Mouse (Mus musculus) lung, embryonic 14.5 days (tissue): ENCODE results near the gene Col8a2. TPM values are rescaled to one million over a fixed set of nuclear protein-coding genes. Genes with fewer than 3 reads are reported as not detected.

Experiments used
- ATAC-seq: fragments of 200-750 bp; cut with Nextera tagmentation; 2 replicates; pipeline ENCODE4 v1.8.0; 2017; ENCODE audit warnings: mild to moderate bottlenecking, moderate TSS enrichment, moderate library complexity; ENCODE audit not compliant: insufficient read depth
- DNase-seq: peaks from one replicate; pipeline ENCODE4 v3.0.0-alpha.2; 2015
- H3K27ac ChIP-seq: fragments of 300-500 bp; sonication (generic); 2 replicates; pipeline ENCODE4 v1.5.1; 2014; ENCODE audit warnings: low read depth, mild to moderate bottlenecking, moderate library complexity
- H3K27me3 ChIP-seq: fragments of 300-500 bp; sonication (generic); 2 replicates; pipeline ENCODE4 v1.6.1; 2014; ENCODE audit warnings: low read length, control low read depth; ENCODE audit not compliant: insufficient read depth
- H3K36me3 ChIP-seq: fragments of 300-500 bp; sonication (generic); 2 replicates; pipeline ENCODE4 v1.6.1; 2014; ENCODE audit warnings: control low read depth; ENCODE audit not compliant: insufficient read depth
- H3K4me1 ChIP-seq: fragments of 300-500 bp; sonication (generic); 2 replicates; pipeline ENCODE4 v1.6.1; 2014; ENCODE audit warnings: antibody characterized with exemption, control low read depth; ENCODE audit not compliant: insufficient read depth
- H3K4me2 ChIP-seq: fragments of 300-500 bp; sonication (generic); 2 replicates; pipeline ENCODE4 v1.6.1; 2014; ENCODE audit warnings: mild to moderate bottlenecking
- H3K4me3 ChIP-seq: fragments of 300-500 bp; sonication (generic); 2 replicates; pipeline ENCODE4 v1.5.1; 2014; ENCODE audit warnings: low read depth, low read length
- H3K9ac ChIP-seq: fragments of 300-500 bp; sonication (generic); 2 replicates; pipeline ENCODE4 v1.6.1; 2014
- H3K9me3 ChIP-seq: fragments of 300-500 bp; sonication (generic); 2 replicates; pipeline ENCODE4 v1.6.1; 2016; ENCODE audit warnings: low read depth, low read length, control low read depth
- CTCF ChIP-seq: IDR thresholded peaks from 2 replicates; pipeline ENCODE4 v1.5.1; 2016; ENCODE audit warnings: antibody characterized with exemption, low read depth
- WGBS: fragments of 180-500 bp; shearing (Covaris S2); extraction: QIAGEN DNeasy Blood & Tissue Kit; methylation state at CpG from one replicate; pipeline ENCODE4 v1.1.7; 2014; 5-methylcytosine and 5-hydroxymethylcytosine counted together
- polyA plus RNA-seq: library from polyadenylated mRNA; unstranded; fragments of >200 nt; fragmentation: Nextera tagmentation; extraction: Ambion mirVana; gene quantifications from 2 replicates; pipeline ENCODE4 v1.2.1, GENCODE M21; 2014

Gene Col8a2
- polyA plus RNA-seq, 1 experiment from 2014 or later: 4.0 TPM

GRCm38 (mm10) chr4:126301584-126302309 is 15.2 kb downstream of the Col8a2 start:
- H3K36me3 ChIP-seq: no peaks in the 10 kb centered on the region
- peak overlapping the region; percentile 73 for H3K4me2 ChIP-seq
- ATAC-seq: peak; percentile 41; the same call in 1 of the 2 replicates

GRCm38 (mm10) chr4:126303877-126304276 is 17.3 kb downstream of the Col8a2 start:
- no peak for ATAC-seq
- 0 out of 2 replicates have a peak, but pooled peaks cover 5% of the 10 kb centered on the region for H3K4me1 ChIP-seq
- H3K9me3 ChIP-seq: no peaks in the 10 kb centered on the region
- peaks cover 37% of the 10 kb centered on the region for H3K27me3 ChIP-seq
- 51% methylated on average over 4 of the region's 4 CpGs for WGBS
- no peak overlapping the region for H3K4me2 ChIP-seq
- H3K36me3 ChIP-seq: no peaks in the 10 kb centered on the region
- no peak for DNase-seq
- TF ChIP-seq CTCF: peak; percentile 50
- no peak overlapping the region for H3K27ac ChIP-seq
- no peak overlapping the region for H3K4me3 ChIP-seq
- H3K9ac ChIP-seq: no peak overlapping the region

More at GRCm38 (mm10) chr4:126301584-126302309, 15.2 kb downstream of the Col8a2 start:
- no peak for TF ChIP-seq CTCF
- DNase-seq: peak; percentile 31
- H3K27me3 ChIP-seq: peaks cover 51% of the 10 kb centered on the region
- no peaks in the 10 kb centered on the region for H3K9me3 ChIP-seq
- peak overlapping the region; percentile 44 for H3K9ac ChIP-seq
- H3K27ac ChIP-seq: no peak overlapping the region
- peaks cover 9% of the 10 kb centered on the region for H3K4me1 ChIP-seq
- peak overlapping the region; percentile 36 for H3K4me3 ChIP-seq
- 9% methylated on average over 27 of the region's 27 CpGs for WGBS

- ATAC-seq (no peak), DNase-seq (no peak)
- Histone ChIP-seq H3K4me2 (no peak overlapping the region), H3K36me3 (no peaks in the 10 kb centered on the region), H3K27me3 (peaks cover 28% of the 10 kb centered on the region), H3K9me3 (no peaks in the 10 kb centered on the region), H3K27ac (no peak overlapping the region), H3K9ac (no peak overlapping the region), H3K4me3 (no peak overlapping the region), H3K4me1 (0 out of 2 replicates have a peak, but pooled peaks cover 5% of the 10 kb centered on the region)
- 80% methylated on average over 1 of the region's 1 CpGs for WGBS
- TF ChIP-seq CTCF: no peak
Measured at GRCm38 (mm10) chr4:126305428-126305827, 18.8 kb downstream of the Col8a2 start.

GRCm38 (mm10) chr4:126306058-126306457 is 19.5 kb downstream of the Col8a2 start:
- DNase-seq: no peak
- Histone ChIP-seq H3K27ac (no peak overlapping the region), H3K36me3 (no peaks in the 10 kb centered on the region), H3K9ac (no peak overlapping the region), H3K4me1 (0 out of 2 replicates have a peak, but pooled peaks cover 1% of the 10 kb centered on the region), H3K4me2 (no peak overlapping the region), H3K27me3 (peaks cover 21% of the 10 kb centered on the region), H3K4me3 (no peak overlapping the region), H3K9me3 (no peaks in the 10 kb centered on the region)
- TF ChIP-seq CTCF: peak; percentile 27
- ATAC-seq: no peak
- whole genome bisulfite sequencing: 83% methylated on average over 6 of the region's 6 CpGs

GRCm38 (mm10) chr4:126306827-126307226 is 20.2 kb downstream of the Col8a2 start:
- Histone ChIP-seq H3K4me1 (no peaks in the 10 kb centered on the region), H3K36me3 (no peaks in the 10 kb centered on the region), H3K4me2 (no peak overlapping the region), H3K27ac (no peak overlapping the region), H3K4me3 (no peak overlapping the region), H3K9ac (no peak overlapping the region), H3K9me3 (no peaks in the 10 kb centered on the region), H3K27me3 (peaks cover 14% of the 10 kb centered on the region)
- 11% methylated on average over 2 of the region's 2 CpGs for WGBS
- no peak for ATAC-seq
- DNase-seq: no peak
- no peak for TF ChIP-seq CTCF

- H3K9ac ChIP-seq: no peak overlapping the region; the same call in 1 of the 2 replicates
- 0 out of 2 replicates have a peak, but pooled peaks cover 2% of the 10 kb centered on the region for H3K36me3 ChIP-seq
- 13% methylated on average over 20 of the region's 20 CpGs for WGBS
- TF ChIP-seq CTCF: peak; percentile 47
- no peak overlapping the region for H3K27ac ChIP-seq
- no peak overlapping the region for H3K4me3 ChIP-seq
- DNase-seq: peak; percentile 35
- H3K4me1 ChIP-seq: no peaks in the 10 kb centered on the region
- no peaks in the 10 kb centered on the region for H3K9me3 ChIP-seq
- H3K4me2 ChIP-seq: peak overlapping the region; percentile 52
- ATAC-seq: peak; percentile 64
- no peaks in the 10 kb centered on the region for H3K27me3 ChIP-seq
Measured at GRCm38 (mm10) chr4:126309211-126309921, 22.8 kb downstream of the Col8a2 start.

- Histone ChIP-seq H3K9ac (no peak overlapping the region), H3K4me3 (no peak overlapping the region), H3K9me3 (no peaks in the 10 kb centered on the region)
Measured at GRCm38 (mm10) chr4:126309922-126310309, 23.3 kb downstream of the Col8a2 start.

More at GRCm38 (mm10) chr4:126309922-126310309, 23.3 kb downstream of the Col8a2 start:
- under 1% methylated on average over 7 of the region's 7 CpGs for WGBS
- H3K4me2 ChIP-seq: peak overlapping the region; percentile 52
- peaks cover 2% of the 10 kb centered on the region; the same call in 1 of the 2 replicates for H3K36me3 ChIP-seq
- no peaks in the 10 kb centered on the region for H3K4me1 ChIP-seq
- DNase-seq: peak; percentile 94
- no peak overlapping the region for H3K27ac ChIP-seq
- H3K27me3 ChIP-seq: no peaks in the 10 kb centered on the region
- TF ChIP-seq CTCF: peak; percentile 92
- peak; percentile 60 for ATAC-seq
